7 mouse cellular contexts compared by ENCODE assay signal in genomic region chr4:82934308-82934707, GRCm38 (mm10). TPM values are rescaled to one million over a fixed set of nuclear protein-coding genes. Genes with fewer than 3 reads are reported as not detected.
DNase-seq lines count a peak whose midpoint lies in the region; ATAC-seq and TF ChIP-seq lines count a peak whose summit lies in the region.

No protein-coding gene starts in this region.

- 13% methylated on average over 5 of the region's 5 CpGs for WGBS in heart, embryonic 12.5 days
- 8% methylated on average over 5 of the region's 5 CpGs for WGBS in midbrain, embryonic 14.5 days

- peaks cover 2% of the 10 kb centered on the region; the same call in 1 of the 2 replicates for H3K4me1 ChIP-seq in cortical plate, adult 2 months (ENCODE audit: control insufficient read depth, insufficient read depth, low read length)
- H3K4me1 ChIP-seq in heart, embryonic 12.5 days (replicated peaks) = no peaks in the 10 kb centered on the region
- H3K4me1 ChIP-seq in midbrain, embryonic 14.5 days (ENCODE audit: control insufficient read depth, insufficient read depth, low read length) = 0 out of 2 replicates have a peak, but pooled peaks cover 3% of the 10 kb centered on the region

- H3K27me3 ChIP-seq in heart, embryonic 12.5 days (replicated peaks) = no peaks in the 10 kb centered on the region
- no peaks in the 10 kb centered on the region for H3K27me3 ChIP-seq in midbrain, embryonic 14.5 days (ENCODE audit: control insufficient read depth, insufficient read depth, low read length)

- no peak for TF ChIP-seq POLR2A in cortical plate, adult 2 months (IDR thresholded peaks at IDR 0.05; ENCODE audit: extremely low read depth, insufficient read depth, low read length)

- peak; percentile 77; the same call in 1 of the 2 replicates for ATAC-seq in heart, embryonic 12.5 days (ENCODE audit: insufficient number of reproducible peaks, low FRiP score)
- peak; percentile 90 for ATAC-seq in midbrain, embryonic 14.5 days (ENCODE audit: low FRiP score, low TSS enrichment)

- no peak overlapping the region for H3K4me2 ChIP-seq in heart, embryonic 12.5 days
- peak overlapping the region; percentile 48 for H3K4me2 ChIP-seq in midbrain, embryonic 14.5 days (ENCODE audit: low read length)

- no peaks in the 10 kb centered on the region for H3K9me3 ChIP-seq in heart, embryonic 12.5 days (replicated peaks)
- no peaks in the 10 kb centered on the region for H3K9me3 ChIP-seq in midbrain, embryonic 14.5 days (ENCODE audit: control insufficient read depth, low read length)

- DNase-seq in 3134 (ENCODE audit: extremely low read depth, insufficient read length, low spot score) (peak; percentile 22), A20 (ENCODE audit: low read depth, low spot score) (peak; percentile 65)
- DNase-seq in kidney, postnatal 14 days = peak; percentile 30
- DNase-seq in midbrain, embryonic 14.5 days = peak; percentile 86
- no peak for DNase-seq in layer of hippocampus, adult 9-10 months (ENCODE audit: low spot score)

- H3K4me3 ChIP-seq in cortical plate, adult 2 months (ENCODE audit: insufficient read depth, low read length) = no peak overlapping the region
- no peak overlapping the region for H3K4me3 ChIP-seq in heart, embryonic 12.5 days
- H3K4me3 ChIP-seq in midbrain, embryonic 14.5 days (replicated peaks; ENCODE audit: low read depth, low read length) = no peak overlapping the region

- TF ChIP-seq CTCF in cortical plate, adult 2 months (IDR thresholded peaks at IDR 0.05; ENCODE audit: extremely low read depth, insufficient read depth, low read length) = peak; percentile 61

- no peak overlapping the region for H3K9ac ChIP-seq in heart, embryonic 12.5 days
- H3K9ac ChIP-seq in midbrain, embryonic 14.5 days (replicated peaks; ENCODE audit: low read length) = no peak overlapping the region

- no peak overlapping the region for H3K27ac ChIP-seq in cortical plate, adult 2 months (ENCODE audit: insufficient read depth, low read length)
- no peak overlapping the region for H3K27ac ChIP-seq in heart, embryonic 12.5 days (ENCODE audit: poor library complexity, severe bottlenecking)
- H3K27ac ChIP-seq in midbrain, embryonic 14.5 days (replicated peaks; ENCODE audit: low read depth, low read length) = no peak overlapping the region; the same call in 1 of the 2 replicates

- H3K36me3 ChIP-seq in heart, embryonic 12.5 days = peaks cover under 1% of the 10 kb centered on the region; the same call in 1 of the 2 replicates
- no peaks in the 10 kb centered on the region for H3K36me3 ChIP-seq in midbrain, embryonic 14.5 days (ENCODE audit: control insufficient read depth, insufficient read depth, low read length)

RNA-seq across cellular contexts. Expression of gene Cer1, which starts 49.4 kb away (rescaled TPM):
- 0.15 and 0.27 TPM in 2 replicates for polyA plus RNA-seq in cortical plate, adult 2 months (2012; rRNA removed)
- 0.10 TPM in 1 of 2 replicates, not detected in the other for polyA plus RNA-seq in heart, embryonic 12.5 days (2016; fragmentation: Nextera tagmentation; extraction: Ambion mirVana)
- not detected in 2 replicates for polyA plus RNA-seq in midbrain, embryonic 14.5 days (2014; fragmentation: Nextera tagmentation; extraction: Ambion mirVana)
